Mouse (Mus musculus) adrenal gland, adult 2 months (tissue): ENCODE results near the gene Olfr173. TPM values are rescaled to one million over a fixed set of nuclear protein-coding genes. Genes with fewer than 3 reads are reported as not detected.

Experiments
- DNase-seq: peaks from one replicate; pipeline ENCODE4 v3.0.0; 2021
- long read RNA-seq: library from polyadenylated mRNA; stranded (forward); transcript quantifications from one replicate; pipeline ENCODE4 v2.0.0, GENCODE M21; 2021
- microRNA-seq, 2 experiments: library from miRNA; unstranded; fragments of <30 nt; microRNA quantifications; one replicate each; pipeline ENCODE4 v1.2.0; 2021
- polyA plus RNA-seq: library from polyadenylated mRNA; depleted of rRNA; stranded (reverse); fragments of >200 nt; gene quantifications from 2 replicates; pipeline ENCODE4 v1.2.3, GENCODE M21; 2012; rRNA removed
- total RNA-seq, 2 experiments: library from RNA; stranded (reverse); gene quantifications; 2 replicates each; pipeline ENCODE4 v1.2.3; 2021

Olfr173 gene
- total RNA-seq, result not detected
- polyA plus RNA-seq, result not detected in 2 replicates
- long read RNA-seq, result 0 reads

GRCm38 (mm10) chr16:58800168-58800567 lies at the start of gene Olfr173:
Olfr173 (minus strand) TSS chr16:58800268.
- DNase-seq, result no peak

DNA sequence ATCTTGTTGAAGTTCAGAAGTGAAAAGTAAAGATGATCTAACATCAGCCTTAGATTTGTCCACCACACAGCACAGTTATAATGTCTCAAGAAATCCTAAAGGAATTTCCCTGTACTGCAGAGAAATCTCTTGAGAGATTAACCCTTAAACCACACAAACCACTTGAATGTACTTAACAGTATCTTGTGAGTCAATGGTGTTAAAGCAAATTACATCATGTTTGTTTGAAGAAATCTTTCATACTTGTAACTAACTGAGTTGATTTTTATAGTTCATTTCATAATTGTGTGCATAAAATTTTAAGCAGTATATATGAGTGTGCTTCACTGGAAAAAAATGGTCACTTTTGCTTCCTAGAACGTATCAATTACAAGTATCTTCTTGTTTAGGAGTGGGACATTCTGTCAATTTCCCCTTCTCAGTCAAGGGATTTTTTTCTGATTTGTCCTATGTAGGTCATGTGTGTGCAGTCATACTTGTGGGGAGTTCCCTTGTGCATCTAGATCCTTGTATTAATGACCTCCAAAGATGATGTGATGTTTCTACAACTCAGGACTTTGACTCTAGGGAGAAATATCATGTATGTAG lies 26.8 kb upstream of the Olfr173 start, which contains the start of gene Olfr175-ps1:
TSS of gene Olfr175-ps1 (minus strand) at position 51 of the 588 bp plus-strand sequence.
- no peak for DNase-seq

DNA sequence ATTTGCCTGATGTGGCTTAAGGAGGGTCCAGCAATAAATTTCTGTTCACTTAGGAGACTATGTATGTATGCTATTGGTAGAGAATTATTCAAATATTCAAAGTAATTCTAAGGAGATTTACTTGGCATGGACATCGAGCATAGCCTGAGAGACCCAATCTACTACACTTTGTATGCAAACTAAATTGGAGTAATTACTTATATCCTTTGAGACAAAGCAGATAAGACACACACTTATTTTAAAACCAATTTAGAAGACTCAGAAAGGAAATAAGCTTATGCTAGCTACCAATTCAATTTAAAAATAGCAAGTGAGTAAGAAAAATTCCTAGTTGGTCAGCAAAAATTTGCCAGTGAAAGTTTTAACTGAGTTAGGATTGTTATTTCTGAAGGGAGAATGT lies 37.0 kb downstream of the Olfr173 start, which contains the start of gene Olfr172:
TSS of gene Olfr172 (minus strand) at position 101 of the 400 bp plus-strand sequence.
- no peak for DNase-seq

GRCm38 (mm10) chr16:58756191-58756590 lies 43.9 kb downstream of the Olfr173 start:
- no peak for DNase-seq

GRCm38 (mm10) chr16:58751314-58751713 lies 48.8 kb downstream of the Olfr173 start:
- no peak for DNase-seq

- no peak for DNase-seq
These were observed 53.4 kb downstream of the Olfr173 start for GRCm38 (mm10) chr16:58746715-58747114.

Small RNA genes within 50 kb of the gene (microRNA-seq; reads per million reads assigned to microRNA genes)
- 0 reads per million in 2 experiments for gene Gm27564

Other genes starting within 250 kb of the Olfr173 start
- not detected for gene Gm813, start 183.3 kb downstream of the Olfr173 start, total RNA-seq
- not detected in 2 replicates for gene Gm813, start 183.3 kb downstream of the Olfr173 start, polyA plus RNA-seq
- gene E330017A01Rik, start 161.5 kb downstream of the Olfr173 start, total RNA-seq, result not detected
- not detected in 2 replicates for gene E330017A01Rik, start 161.5 kb downstream of the Olfr173 start, polyA plus RNA-seq
- 10 to 100 TPM; 12.2 to 17.0 TPM for gene Cpox, start 130.0 kb downstream of the Olfr173 start, total RNA-seq
- 10.1 and 10.5 TPM in 2 replicates for gene Cpox, start 130.0 kb downstream of the Olfr173 start, polyA plus RNA-seq
- not detected for gene Gpr15, start 81.2 kb downstream of the Olfr173 start, total RNA-seq
- not detected in 2 replicates for gene Gpr15, start 81.2 kb downstream of the Olfr173 start, polyA plus RNA-seq
- gene Cldnd1, start 72.4 kb downstream of the Olfr173 start, total RNA-seq, result 10 to 100 TPM; 58.9 to 61.1 TPM
- 44.4 and 59.9 TPM in 2 replicates for gene Cldnd1, start 72.4 kb downstream of the Olfr173 start, polyA plus RNA-seq
- not detected for gene Olfr172, start 37.1 kb downstream of the Olfr173 start, total RNA-seq
- gene Olfr172, start 37.1 kb downstream of the Olfr173 start, polyA plus RNA-seq, result not detected in 2 replicates
- gene Olfr175-ps1, start 26.5 kb upstream of the Olfr173 start, total RNA-seq, result not detected
- not detected in 2 replicates for gene Olfr175-ps1, start 26.5 kb upstream of the Olfr173 start, polyA plus RNA-seq
- not detected for gene Olfr177, start 74.5 kb upstream of the Olfr173 start, total RNA-seq
- gene Olfr177, start 74.5 kb upstream of the Olfr173 start, polyA plus RNA-seq, result not detected in 2 replicates
- gene Olfr178, start 91.8 kb upstream of the Olfr173 start, total RNA-seq, result not detected
- not detected in 2 replicates for gene Olfr178, start 91.8 kb upstream of the Olfr173 start, polyA plus RNA-seq
- not detected for gene Olfr181, start 128.5 kb upstream of the Olfr173 start, total RNA-seq
- not detected in 2 replicates for gene Olfr181, start 128.5 kb upstream of the Olfr173 start, polyA plus RNA-seq
- gene Olfr180, start 129.1 kb upstream of the Olfr173 start, total RNA-seq, result not detected
- gene Olfr180, start 129.1 kb upstream of the Olfr173 start, polyA plus RNA-seq, result not detected in 2 replicates
- gene Olfr183, start 195.1 kb upstream of the Olfr173 start, total RNA-seq, result not detected
- not detected in 2 replicates for gene Olfr183, start 195.1 kb upstream of the Olfr173 start, polyA plus RNA-seq
- not detected for gene Olfr186, start 230.0 kb upstream of the Olfr173 start, total RNA-seq
- gene Olfr186, start 230.0 kb upstream of the Olfr173 start, polyA plus RNA-seq, result not detected in 2 replicates
- gene Olfr187, start 239.5 kb upstream of the Olfr173 start, total RNA-seq, result not detected
- not detected in 2 replicates for gene Olfr187, start 239.5 kb upstream of the Olfr173 start, polyA plus RNA-seq